Mouse (Mus musculus) hindlimb bud, embryonic 11.5 days (tissue): ENCODE measurements around the gene Magi3.

Experiments used
- DNase-seq: peaks from one replicate; pipeline ENCODE4 v3.0.0-alpha.2; 2012; ENCODE audit warnings: low read depth, low spot score; ENCODE audit errors: extremely low spot score

Magi3 gene

GRCm38 (mm10) chr3:104059001-104059622, 161.1 kb downstream of the Magi3 start:
- DNase-seq = no peak

- no peak for DNase-seq
These were observed 187.4 kb downstream of the Magi3 start for GRCm38 (mm10) chr3:104032747-104033146.

DNA sequence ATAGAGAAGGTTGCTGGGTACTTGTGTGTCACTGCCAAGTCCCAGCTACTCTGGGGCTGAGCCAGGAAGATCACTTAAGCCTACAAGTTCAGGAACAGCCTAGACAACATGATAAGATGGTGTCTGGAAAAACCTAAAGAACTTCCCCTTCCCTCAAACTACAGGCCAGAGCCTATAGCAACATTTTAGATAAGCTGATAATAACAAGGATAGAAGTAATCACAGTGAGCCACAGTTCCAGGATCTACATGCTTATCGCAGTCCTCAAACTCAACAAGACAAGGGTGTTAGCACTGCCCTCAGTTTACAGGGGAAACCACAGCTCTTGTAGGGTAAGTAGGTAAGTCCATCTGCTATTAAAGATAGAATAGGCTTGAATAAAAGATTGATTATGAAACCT, 188.1 kb downstream of the Magi3 start:
- no peak for DNase-seq

- DNase-seq = no peak
These were observed 193.2 kb downstream of the Magi3 start for GRCm38 (mm10) chr3:104026938-104027337.

DNA sequence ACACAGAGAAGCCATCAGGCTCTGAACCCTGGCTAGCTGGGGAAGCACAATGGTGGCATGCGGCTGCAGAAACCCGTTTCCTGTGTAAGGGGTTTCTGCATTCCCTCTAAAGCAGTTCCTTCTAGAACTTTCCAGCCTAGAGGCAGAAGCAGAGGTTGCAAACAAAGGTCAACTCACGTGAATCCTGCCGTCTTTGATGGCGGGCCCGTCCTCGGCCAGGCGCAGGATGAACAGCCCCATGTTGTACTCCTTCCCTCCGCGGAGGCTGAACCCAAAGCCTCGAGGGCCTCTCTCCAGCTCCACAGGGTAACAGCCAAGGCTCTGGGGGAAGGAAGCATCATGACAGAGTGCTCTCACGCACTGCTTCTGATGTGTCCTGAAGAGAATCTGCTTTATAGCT, 200.1 kb downstream of the Magi3 start:
- DNase-seq = no peak

- no peak for DNase-seq
These were observed 200.7 kb downstream of the Magi3 start for GRCm38 (mm10) chr3:104019453-104019852.

- no peak for DNase-seq
These were observed 202.2 kb downstream of the Magi3 start for GRCm38 (mm10) chr3:104017931-104018330.

DNA sequence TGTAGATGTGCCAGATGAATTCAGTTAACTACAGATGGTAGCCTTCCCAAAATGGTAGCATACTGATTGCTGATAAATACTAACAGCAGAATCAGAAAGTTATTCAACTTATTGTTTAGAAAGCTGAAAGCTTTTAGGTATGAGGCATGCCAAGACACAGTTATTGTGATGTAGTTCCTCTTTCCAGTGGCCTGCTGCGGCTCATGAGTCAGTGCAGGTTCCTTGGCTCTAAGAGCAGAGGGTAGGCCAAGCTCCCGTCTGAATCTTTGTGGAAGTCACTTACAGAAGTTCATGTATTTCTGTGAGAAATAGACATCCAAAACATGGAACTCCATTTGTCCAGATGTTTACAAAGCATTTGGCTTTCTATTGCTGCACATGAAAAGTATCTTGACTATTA, 208.2 kb downstream of the Magi3 start:
- DNase-seq = no peak

DNA sequence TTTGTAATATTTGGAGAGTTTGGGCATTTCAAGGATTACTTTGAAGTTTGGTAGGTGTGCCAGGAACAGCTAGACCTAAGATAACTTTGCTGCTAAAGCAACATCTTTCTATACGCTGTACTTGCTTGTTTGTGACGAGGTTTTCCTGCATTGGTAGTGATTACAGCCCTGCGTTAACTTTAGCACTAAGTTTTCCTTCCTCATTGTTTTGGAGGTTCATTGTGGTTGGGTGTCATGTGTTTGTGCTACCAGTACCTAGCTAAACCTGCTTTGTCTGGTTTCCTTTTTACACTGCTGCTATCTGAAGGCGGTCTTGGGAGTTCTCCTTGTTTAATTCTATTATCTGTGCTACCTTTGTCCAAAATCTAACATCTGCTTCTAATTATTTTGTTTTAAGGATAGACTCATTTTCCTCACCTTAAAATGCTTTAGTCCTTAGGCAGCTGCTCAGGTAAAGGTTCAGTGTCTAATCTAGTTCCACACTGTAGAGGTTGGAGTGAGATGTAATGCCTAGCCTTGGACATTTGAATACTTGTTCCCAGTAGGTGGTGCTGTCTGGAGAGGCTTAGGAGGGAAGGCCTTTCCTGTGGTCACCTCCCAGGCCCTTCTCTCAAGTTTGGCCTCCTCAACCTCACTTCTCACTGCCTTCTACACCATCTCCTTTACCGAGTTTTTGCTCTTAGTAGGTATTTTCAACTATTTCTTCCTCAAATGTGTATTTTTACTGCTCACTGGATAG, 210.1 kb downstream of the Magi3 start:
- DNase-seq = no peak

DNA sequence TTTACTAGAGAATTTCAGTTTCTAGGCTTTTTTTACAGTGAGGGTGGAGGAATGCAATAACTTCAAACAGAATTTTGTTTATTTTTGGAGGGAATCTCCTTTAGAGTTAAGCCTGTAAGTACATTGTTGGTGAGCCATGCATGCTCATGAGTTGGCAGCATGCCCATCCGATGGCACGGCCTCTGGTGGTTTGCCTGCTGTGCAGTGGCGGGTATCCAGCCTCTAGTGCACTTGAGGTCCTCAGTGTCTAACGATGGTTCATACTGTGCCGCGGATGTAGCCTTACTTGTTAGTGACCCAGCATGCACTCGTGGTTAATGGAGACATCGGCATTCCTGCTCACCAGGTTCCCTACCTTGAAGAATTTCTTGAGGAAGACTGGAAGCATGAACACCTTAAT, 212.7 kb downstream of the Magi3 start:
- no peak for DNase-seq

DNA sequence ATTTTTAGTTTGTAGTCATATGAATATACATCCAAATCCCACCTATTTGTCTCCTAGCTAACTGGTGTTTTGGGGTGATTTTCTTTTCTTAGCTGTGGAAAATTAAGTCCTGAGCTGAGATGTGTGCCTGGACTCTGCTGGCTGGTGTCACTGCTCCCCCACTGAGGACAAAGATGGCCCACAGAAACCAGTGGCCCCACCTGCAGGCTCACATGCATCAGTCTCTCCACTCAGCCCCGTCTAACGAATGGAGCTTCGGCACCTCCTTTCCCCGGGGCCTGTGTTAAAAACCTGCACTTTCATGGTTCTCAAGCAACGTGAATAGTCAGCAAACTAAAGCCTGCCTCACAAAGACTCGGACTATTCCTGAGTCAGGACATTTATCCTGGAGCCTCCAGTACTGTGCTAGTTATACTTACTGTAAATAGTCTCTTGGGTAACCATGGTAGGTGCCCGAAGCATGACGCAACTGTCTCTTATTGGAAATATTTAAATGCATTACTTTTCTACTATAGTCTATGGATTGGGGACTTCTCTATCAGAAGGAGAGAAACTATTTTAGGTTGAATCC, 213.2 kb downstream of the Magi3 start:
- DNase-seq = no peak

DNA sequence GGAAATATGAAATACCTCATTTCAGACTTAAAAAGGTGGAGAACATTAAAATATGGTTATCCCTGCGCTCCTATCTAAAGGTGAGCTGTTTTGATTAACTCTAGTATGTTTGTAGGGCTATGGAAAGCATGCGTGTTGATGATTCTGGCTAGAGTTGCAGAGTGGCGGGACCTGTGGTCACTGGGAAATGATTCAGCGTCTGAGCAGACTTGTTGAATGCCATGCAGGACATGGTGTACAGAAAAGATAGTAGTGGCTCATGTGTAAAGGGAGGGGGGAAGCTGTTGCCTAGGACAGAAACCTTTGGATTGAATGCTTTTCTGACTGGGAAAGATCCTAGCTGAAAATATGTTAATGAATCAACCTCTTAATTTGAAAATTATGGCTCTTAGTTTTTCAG, 221.4 kb downstream of the Magi3 start:
- no peak for DNase-seq

DNA sequence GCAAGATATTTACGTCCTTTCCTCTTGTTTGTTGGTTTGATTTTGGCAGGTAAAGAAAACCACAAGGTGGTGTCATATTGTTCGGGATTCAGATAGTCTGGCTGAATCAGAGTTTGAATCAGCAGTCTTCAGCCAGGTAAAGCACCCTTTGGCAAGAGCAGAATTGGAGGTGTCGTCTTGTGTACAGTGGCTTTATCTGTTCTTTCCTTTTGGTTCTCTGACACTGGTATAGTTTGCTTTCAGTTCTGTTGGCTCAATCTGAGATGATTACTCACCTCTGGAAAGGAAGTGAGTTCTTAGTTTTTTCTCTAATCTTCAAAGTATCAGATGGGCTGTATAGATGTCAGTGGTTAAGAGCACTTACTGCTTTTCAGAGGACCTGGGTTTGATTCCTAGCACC, 228.9 kb downstream of the Magi3 start:
- DNase-seq = no peak

DNA sequence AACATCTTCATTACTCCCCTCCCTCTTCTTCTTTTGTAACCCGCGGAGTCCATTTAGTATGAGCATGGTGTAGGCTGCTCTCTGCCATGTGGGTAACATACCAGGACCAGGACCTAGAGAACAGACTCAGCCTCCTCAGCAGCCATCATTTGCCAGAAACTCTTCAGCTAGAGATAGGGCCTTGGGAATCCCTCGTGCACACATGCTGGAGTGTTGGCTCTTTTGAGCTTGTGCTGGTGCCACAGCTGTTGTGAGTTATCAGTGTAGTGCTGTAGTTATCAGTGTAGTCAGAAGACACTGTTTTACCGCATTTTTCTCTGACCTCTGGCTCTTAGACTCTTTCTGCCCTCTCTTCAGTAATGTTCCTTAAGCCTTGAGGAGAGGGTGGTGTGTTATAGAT, 230.8 kb downstream of the Magi3 start:
- DNase-seq = no peak

DNA sequence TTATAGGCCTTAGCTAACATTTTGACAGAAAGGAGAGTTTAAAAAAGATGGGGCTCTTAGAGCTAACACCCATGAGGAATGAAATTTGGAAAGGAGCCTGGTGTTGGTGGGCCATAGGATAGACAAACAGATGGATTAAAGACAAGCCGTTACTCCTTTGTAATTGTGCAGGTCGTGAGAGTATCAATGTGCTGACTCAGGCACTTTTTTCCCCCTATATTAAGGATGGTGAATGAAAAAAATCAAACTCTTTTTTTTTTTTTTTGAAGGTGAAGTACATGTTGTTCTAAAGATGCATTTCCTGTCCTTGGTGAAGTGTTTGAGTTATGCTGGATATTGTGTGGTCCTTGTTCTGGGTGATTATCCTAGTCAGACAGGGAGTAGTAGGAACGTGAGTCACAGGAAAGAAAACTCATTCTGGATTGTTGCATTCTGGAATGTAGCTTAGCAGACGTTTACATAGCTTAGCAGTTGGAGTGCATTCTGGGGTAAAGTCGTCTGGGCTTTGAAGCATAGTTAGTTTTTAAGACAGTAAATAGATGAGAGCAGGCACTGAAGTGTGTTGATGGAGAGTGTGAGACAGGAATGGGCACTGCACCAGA, 232.2 kb downstream of the Magi3 start:
- DNase-seq = no peak

GRCm38 (mm10) chr3:103985194-103985593, 235.0 kb downstream of the Magi3 start:
- no peak for DNase-seq

- no peak for DNase-seq
These were observed 235.6 kb downstream of the Magi3 start for GRCm38 (mm10) chr3:103984556-103984955.

DNA sequence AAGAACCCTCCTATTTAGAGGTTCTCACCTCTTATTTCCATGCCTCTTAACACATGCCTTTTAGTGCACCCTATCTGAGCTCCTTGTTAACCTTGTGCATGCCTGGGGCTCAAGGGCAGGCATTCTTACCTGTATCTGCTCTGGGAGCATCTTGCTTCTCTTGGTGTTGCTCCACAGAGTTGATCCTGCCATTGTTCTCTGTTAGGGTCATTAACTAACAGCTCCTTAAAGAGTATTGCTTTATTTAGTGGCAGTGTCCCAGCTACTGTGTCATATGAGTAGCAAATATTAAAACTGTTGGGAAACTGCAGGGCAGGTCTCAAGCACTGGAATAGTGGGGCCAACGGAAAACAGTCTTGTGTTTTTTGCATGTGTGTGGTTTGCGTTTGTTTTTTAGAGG, 249.0 kb downstream of the Magi3 start:
- DNase-seq = no peak

GRCm38 (mm10) chr3:103968701-103969100, 251.5 kb downstream of the Magi3 start:
- peak; percentile 16 for DNase-seq

- peak; percentile 39 for DNase-seq
These were observed 252.1 kb downstream of the Magi3 start, which contains the start of gene Phtf1 for GRCm38 (mm10) chr3:103967861-103968691. Gene Phtf1 (plus strand): TSS chr3:103968110.

- no peak for DNase-seq
These were observed 252.9 kb downstream of the Magi3 start for GRCm38 (mm10) chr3:103967231-103967630.
